Mouse (Mus musculus): ENCODE measurements at regions not wholly inside any gene's neighbourhood (a gene's known extent, or its start where the extent isn't known, plus 50 kb on each side); places are given as distances from the start of the nearest gene placed in this dataset.

DNA sequence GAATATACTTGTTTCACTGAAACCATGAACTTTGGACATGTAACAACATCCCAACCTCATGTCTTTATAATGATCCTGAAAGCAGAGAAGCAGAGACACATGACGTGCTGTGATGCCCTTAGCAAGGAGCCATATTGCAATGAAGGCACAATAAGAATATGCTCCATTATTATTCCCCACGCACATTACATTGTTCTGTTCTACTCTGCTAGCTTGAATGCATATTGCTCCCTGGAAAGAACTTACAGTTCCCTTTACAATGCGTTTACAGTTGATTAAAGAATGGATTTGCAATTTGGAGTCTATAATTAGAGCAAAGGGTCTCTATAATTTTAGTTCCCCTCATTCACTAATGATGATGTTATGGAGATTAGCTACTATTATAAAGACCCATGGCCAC is 672.2 kb downstream of the Efnb2 start:
- Histone ChIP-seq H3K4me3 (replicated peaks; ENCODE audit: extremely low read depth, low read depth, low read length) (no peak overlapping the region), H3K4me1 (ENCODE audit: control insufficient read depth, insufficient read depth, low read length) (no peaks in the 10 kb centered on the region)
- no peak for TF ChIP-seq CTCF (IDR thresholded peaks at IDR 0.05; ENCODE audit: insufficient read depth, low read length)
- TF ChIP-seq POLR2A (IDR thresholded peaks at IDR 0.05; ENCODE audit: borderline replicate concordance, extremely low read depth, low read depth, low read length): no peak
- DNase-seq: no peak
- WGBS: 91% methylated on average over 3 of the region's 3 CpGs

DNA sequence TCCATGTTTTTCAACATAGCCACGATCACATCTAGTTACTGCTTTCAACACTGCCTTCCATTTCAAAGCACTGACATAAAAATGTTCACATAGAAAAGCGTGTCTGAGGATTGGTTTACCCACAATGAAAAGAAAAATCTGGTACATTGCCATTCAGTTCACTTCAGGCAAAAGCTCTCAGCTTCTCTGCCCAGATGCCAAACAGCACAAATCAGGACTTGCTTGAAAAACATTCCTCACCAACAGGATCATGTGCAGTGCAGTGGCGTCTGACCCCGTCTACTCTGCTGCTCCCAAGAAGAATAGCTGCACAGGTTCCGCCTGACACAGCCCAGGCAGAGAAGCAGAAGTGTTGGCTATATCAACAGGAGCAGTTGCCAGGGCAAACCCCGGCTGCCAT is 684.0 kb downstream of the Efnb2 start:
- no peaks in the 10 kb centered on the region for H3K4me1 ChIP-seq (ENCODE audit: control insufficient read depth, insufficient read depth, low read length)
- H3K4me3 ChIP-seq (replicated peaks; ENCODE audit: extremely low read depth, low read depth, low read length): no peak overlapping the region
- TF ChIP-seq CTCF (IDR thresholded peaks at IDR 0.05; ENCODE audit: insufficient read depth, low read length) (no peak), POLR2A (IDR thresholded peaks at IDR 0.05; ENCODE audit: borderline replicate concordance, extremely low read depth, low read depth, low read length) (no peak)
- WGBS: 68% methylated on average over 6 of the region's 6 CpGs
- DNase-seq: no peak

DNA sequence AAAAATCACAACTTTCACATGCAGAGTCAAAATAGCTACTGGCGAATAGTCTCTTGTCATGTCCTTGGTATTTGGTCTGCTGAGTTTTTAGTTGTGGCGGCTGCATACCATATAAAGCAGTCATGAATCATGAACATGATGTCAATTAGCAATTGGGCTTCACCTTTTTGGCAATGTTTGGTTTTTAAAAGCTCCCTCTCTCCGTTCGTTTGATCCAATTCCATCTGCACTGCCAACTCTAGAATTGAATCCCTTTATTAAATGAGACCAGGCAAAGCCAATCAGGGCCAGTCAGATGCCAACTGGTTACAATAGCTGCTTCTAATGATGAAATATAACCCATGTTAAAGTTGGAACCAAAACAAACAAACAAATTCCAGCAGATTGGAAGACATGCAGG is 687.3 kb downstream of the Efnb2 start:
- TF ChIP-seq POLR2A (IDR thresholded peaks at IDR 0.05; ENCODE audit: borderline replicate concordance, extremely low read depth, low read depth, low read length) (no peak), CTCF (IDR thresholded peaks at IDR 0.05; ENCODE audit: insufficient read depth, low read length) (no peak)
- no peak for DNase-seq
- WGBS: 89% methylated on average over 4 of the region's 4 CpGs
- H3K4me3 ChIP-seq (replicated peaks; ENCODE audit: extremely low read depth, low read depth, low read length): no peak overlapping the region
- no peaks in the 10 kb centered on the region for H3K4me1 ChIP-seq (ENCODE audit: control insufficient read depth, insufficient read depth, low read length)

DNA sequence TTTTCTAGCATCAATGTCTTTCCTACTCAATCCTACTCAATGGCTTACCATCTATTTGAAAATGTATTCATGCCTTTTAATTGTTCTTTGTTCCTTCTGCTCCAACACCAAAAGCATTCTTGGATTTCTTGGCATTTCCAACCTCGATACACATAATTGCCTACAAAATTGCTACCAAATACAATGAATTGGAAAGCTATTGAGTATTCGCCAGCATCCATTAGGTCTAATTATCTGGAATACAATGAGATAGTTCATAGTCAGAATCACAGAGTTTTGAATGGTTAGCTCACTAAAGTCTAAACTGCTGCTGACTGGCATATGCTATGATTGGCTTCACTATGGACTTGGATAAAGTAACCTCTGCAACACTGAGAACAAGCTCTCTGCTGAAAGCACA is 696.8 kb downstream of the Efnb2 start:
- H3K4me1 ChIP-seq (ENCODE audit: control insufficient read depth, insufficient read depth, low read length): no peaks in the 10 kb centered on the region
- no peak overlapping the region for H3K4me3 ChIP-seq (replicated peaks; ENCODE audit: extremely low read depth, low read depth, low read length)
- no peak for DNase-seq
- 88% methylated on average over 2 of the region's 2 CpGs for WGBS
- TF ChIP-seq POLR2A (IDR thresholded peaks at IDR 0.05; ENCODE audit: borderline replicate concordance, extremely low read depth, low read depth, low read length): no peak
- no peak for TF ChIP-seq CTCF (IDR thresholded peaks at IDR 0.05; ENCODE audit: insufficient read depth, low read length)

DNA sequence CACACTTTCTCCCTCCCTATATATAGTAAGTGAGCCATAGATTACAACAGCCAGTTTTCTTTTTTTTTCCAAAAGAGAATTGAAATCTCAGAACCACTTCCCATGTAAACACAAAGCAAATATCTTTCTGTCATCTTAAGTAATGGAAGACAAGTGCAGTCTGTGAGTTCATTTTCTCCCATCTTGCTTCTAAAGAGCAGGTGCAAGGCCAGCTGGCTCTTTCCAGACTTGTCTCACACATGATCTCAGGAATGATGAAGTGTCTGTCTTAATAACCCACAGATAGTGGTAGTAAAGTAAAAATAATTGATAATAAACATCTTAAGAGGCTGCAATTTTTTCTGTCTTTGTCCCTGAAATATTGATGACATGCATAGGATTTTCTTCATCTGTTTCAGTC is 704.3 kb downstream of the Efnb2 start:
- Histone ChIP-seq H3K4me3 (replicated peaks; ENCODE audit: extremely low read depth, low read depth, low read length) (no peak overlapping the region), H3K4me1 (ENCODE audit: control insufficient read depth, insufficient read depth, low read length) (no peaks in the 10 kb centered on the region)
- DNase-seq: no peak
- TF ChIP-seq POLR2A (IDR thresholded peaks at IDR 0.05; ENCODE audit: borderline replicate concordance, extremely low read depth, low read depth, low read length): no peak
- no peak for TF ChIP-seq CTCF (IDR thresholded peaks at IDR 0.05; ENCODE audit: insufficient read depth, low read length)

DNA sequence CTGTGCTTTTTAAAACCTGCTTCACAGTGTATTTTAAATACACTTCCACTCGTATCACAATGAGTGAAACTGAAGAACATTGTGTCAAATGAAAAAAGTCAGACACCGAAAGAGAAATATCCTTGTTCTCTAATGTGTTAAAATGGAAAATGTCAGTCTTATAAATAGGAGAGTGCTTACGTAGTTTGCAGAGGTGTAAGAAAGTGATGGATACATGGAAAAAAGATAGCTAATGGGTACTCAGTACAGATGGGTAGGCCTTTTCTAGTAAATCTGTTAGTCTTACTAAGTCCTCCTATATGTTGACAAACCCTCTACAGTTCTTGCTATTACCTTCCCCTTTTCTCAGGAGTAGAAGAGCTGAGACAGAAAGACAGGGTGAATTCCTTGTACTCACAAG is 706.2 kb downstream of the Efnb2 start:
- Histone ChIP-seq H3K4me3 (replicated peaks; ENCODE audit: extremely low read depth, low read depth, low read length) (no peak overlapping the region), H3K4me1 (ENCODE audit: control insufficient read depth, insufficient read depth, low read length) (no peaks in the 10 kb centered on the region)
- 90% methylated on average over 3 of the region's 3 CpGs for WGBS
- TF ChIP-seq POLR2A (IDR thresholded peaks at IDR 0.05; ENCODE audit: borderline replicate concordance, extremely low read depth, low read depth, low read length): no peak
- TF ChIP-seq CTCF (IDR thresholded peaks at IDR 0.05; ENCODE audit: insufficient read depth, low read length): no peak
- DNase-seq: no peak

DNA sequence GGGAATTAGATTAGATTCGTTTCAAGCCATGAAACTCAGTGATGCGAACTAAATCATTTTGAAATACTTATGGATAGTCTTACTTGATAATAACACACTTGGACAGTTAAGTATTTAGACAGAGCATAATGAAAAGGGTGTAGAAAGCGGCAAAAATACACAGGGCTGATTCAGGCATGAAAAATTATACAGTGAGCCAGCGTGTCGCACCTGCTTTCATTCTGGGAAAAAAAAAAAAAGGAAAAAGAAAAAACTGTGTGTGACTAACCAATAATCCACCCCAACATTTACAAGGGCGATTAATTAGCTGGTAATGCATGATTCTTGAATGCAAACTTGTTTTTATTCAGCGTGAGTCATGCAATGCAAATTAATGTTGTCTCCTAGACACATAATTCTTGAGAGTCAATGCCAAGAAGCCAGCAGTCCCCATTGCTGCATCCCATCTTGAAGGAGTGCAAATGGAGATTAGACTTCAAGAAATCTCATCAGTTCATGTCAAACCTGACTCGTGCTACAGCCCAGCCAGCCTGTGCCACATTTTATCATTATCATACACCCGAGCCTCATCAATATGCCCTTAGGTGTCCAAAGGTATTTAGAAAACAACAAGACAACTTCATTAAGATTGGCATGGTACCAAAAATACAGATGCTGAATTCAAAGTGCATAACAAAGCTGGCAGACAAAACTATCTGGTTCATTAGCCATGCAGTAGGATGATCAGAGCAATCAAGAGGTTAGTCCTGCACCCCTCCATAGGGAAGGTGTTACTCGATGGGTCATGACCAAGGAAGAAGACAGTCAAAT is 714.9 kb downstream of the Efnb2 start:
- TF ChIP-seq POLR2A (IDR thresholded peaks at IDR 0.05; ENCODE audit: borderline replicate concordance, extremely low read depth, low read depth, low read length) (no peak), CTCF (IDR thresholded peaks at IDR 0.05; ENCODE audit: insufficient read depth, low read length) (no peak)
- WGBS: 83% methylated on average over 10 of the region's 10 CpGs
- DNase-seq: no peak
- no peak overlapping the region for H3K4me3 ChIP-seq (replicated peaks; ENCODE audit: extremely low read depth, low read depth, low read length)
- H3K4me1 ChIP-seq (ENCODE audit: control insufficient read depth, insufficient read depth, low read length): no peaks in the 10 kb centered on the region

DNA sequence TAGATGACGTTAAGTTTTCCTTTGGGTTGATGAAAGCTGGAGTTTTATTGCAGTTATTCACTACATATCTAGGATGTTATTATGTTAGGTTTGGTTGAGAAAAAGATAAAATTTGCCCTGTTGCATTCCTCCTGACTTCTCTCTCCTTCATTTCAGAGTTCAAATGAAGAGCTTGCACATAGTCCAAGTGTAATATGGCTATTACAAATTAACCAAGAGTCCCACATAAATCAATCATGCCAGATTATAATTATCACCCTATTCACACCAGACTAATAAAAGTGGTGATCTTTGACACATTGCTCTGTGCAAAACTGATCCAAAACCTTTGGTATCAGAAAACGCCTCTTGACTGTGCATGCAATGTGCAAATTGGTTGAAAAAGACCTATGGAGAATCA is 724.4 kb downstream of the Efnb2 start:
- no peak for DNase-seq
- WGBS: 88% methylated on average over 2 of the region's 2 CpGs
- no peak overlapping the region for H3K4me3 ChIP-seq (replicated peaks; ENCODE audit: extremely low read depth, low read depth, low read length)
- H3K4me1 ChIP-seq (ENCODE audit: control insufficient read depth, insufficient read depth, low read length): no peaks in the 10 kb centered on the region
- TF ChIP-seq CTCF (IDR thresholded peaks at IDR 0.05; ENCODE audit: insufficient read depth, low read length) (no peak), POLR2A (IDR thresholded peaks at IDR 0.05; ENCODE audit: borderline replicate concordance, extremely low read depth, low read depth, low read length) (no peak)

DNA sequence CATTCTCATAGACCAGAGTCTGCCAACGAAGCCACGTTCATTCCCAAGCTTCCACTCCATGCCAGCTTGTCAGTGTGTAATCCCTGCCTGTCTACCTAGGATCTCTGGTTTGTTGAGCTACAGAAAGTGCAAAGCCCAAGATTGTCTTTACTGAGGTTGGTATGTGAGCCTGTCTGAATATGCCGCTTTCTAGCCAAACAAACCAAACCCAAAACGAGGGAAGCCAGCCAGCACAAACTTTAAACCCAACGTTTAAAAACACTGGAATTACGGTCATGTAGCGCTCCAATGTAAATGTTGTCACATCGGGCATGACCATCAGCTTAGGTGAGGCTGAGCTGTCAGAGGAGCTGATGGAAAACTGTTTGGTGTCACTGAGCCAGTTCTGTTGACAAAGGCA is 741.6 kb downstream of the Efnb2 start:
- TF ChIP-seq CTCF (IDR thresholded peaks at IDR 0.05; ENCODE audit: insufficient read depth, low read length): no peak
- DNase-seq: no peak
- Histone ChIP-seq H3K4me3 (replicated peaks; ENCODE audit: extremely low read depth, low read depth, low read length) (no peak overlapping the region), H3K4me1 (ENCODE audit: control insufficient read depth, insufficient read depth, low read length) (no peaks in the 10 kb centered on the region)
- 41% methylated on average over 8 of the region's 8 CpGs for WGBS

DNA sequence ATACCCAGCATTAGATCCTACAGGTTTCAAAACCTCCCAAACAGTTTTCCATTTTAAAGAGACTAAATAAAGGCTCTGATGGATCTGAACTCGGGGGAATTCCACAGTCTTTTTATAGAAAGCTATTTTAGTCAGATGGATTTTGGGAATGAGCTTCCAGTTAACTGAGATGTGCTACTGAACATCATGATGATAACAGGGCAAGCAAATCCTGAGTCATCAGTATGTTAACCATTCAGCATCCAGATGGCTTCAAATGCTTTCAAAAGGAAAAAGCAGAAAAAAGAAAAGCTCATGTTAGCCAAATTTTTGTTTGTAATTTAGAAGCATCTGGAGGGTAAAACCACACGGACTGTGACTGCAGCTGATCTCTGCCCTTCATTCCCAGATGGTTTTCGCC is 766.7 kb downstream of the Efnb2 start:
- 69% methylated on average over 3 of the region's 3 CpGs for WGBS
- DNase-seq: no peak

More for the DNA sequence above, 766.7 kb downstream of the Efnb2 start:
- no peaks in the 10 kb centered on the region for H3K4me1 ChIP-seq (ENCODE audit: control insufficient read depth, insufficient read depth, low read length)
- no peak overlapping the region for H3K4me3 ChIP-seq (replicated peaks; ENCODE audit: extremely low read depth, low read depth, low read length)
- no peak for TF ChIP-seq CTCF (IDR thresholded peaks at IDR 0.05; ENCODE audit: insufficient read depth, low read length)
- no peak for TF ChIP-seq POLR2A (IDR thresholded peaks at IDR 0.05; ENCODE audit: borderline replicate concordance, extremely low read depth, low read depth, low read length)
